Mouse (Mus musculus): ENCODE measurements around the gene Ptpn3.
A peak's percentile ranks its signal among the peaks of the same experiment; 100 is the strongest.

The Ptpn3 gene

DNA sequence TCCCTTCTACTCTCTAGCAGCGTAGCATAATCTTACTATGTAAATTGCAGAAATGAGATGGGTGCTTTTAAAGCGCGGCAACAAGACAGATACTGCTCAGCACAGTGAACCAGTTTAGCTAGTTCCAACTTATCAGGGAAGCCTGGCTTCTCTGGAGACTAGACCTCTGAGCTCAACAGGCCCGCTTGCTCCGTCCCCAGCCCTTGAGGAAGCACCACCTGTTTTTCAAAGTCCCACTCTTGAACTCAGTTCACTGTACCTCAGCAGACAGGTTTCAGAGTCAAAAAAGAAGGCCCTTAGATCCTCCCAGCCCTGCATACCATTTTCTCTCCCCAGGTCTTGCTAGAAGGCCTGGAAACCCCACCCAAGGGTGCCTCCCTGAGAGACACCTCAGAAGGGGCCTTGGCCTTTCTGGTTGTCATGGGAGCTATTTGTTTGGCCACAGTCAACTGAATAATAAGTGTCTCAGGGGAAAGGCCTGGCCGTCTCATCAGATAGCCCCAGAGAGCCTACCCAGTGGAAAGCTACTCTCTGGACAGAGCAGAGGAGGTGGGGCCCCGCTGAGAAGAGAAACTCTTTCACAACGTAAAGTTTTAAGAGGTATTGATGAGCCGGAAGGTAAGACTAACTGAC, 136.9 kb downstream of the Ptpn3 start:
- no peak for DNase-seq

DNA sequence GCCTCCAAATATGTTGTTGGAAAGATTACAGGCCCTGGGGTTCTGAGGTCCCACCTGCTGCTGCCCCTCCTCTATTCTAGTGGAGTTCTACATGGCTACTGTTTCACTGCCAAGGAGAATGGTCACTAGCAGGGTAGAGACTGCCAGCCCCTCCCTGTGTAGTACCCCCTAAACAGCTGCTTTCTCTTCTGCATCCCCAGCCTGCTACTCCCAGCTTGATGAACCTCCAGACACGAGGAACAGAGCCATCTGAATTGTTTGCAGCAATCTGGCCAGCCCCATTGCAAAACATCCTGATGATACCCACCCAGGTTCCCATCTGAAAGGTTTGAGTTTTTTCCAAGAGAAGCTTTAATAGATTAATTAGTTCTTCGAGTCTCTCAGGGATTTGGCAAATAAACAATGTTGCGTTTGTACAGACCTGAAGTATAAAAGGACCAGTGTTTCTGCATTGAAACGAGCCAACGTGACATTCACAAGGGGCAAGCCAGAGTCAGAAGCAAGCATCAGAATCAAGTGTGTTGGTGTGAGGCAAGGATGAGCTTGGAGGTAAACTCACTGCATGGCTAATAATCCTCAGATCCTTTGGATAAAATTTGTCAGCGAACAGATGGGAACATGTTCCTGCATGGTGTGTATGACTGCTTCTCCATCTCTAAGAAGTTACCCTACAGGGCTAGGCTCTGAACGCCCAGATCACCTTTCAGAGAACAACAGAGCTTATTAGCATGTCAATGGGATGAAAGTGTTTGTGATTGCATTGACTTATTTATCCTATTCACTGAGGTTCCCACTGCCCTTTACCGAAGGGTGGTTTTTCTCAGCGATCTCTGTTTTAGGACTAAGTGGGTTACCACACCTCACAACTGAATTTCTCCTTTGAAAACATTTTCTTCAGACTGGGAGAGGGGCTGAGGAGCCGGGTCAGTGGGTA, 138.6 kb downstream of the Ptpn3 start:
- DNase-seq, result no peak

DNA sequence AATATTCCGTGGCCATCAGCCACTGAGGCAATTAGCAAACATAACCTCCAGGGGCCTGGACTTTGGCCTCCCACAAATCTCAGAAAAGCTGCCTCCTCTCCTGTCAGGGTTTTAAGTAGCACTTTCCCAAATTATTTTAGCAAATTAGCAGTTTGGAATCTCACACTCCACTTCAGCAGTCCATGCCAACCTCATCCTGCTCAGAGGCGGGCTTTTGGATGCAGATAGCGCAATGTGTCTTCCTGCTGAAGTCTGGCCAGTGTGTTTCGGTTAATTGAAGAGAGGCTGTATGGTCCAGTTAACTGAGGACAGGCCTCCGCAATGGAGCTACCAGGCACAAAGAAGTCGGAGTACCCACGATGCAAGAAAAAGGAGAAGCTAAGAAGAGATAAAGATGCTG, 141.1 kb downstream of the Ptpn3 start:
- DNase-seq, result peak; percentile 21

DNA sequence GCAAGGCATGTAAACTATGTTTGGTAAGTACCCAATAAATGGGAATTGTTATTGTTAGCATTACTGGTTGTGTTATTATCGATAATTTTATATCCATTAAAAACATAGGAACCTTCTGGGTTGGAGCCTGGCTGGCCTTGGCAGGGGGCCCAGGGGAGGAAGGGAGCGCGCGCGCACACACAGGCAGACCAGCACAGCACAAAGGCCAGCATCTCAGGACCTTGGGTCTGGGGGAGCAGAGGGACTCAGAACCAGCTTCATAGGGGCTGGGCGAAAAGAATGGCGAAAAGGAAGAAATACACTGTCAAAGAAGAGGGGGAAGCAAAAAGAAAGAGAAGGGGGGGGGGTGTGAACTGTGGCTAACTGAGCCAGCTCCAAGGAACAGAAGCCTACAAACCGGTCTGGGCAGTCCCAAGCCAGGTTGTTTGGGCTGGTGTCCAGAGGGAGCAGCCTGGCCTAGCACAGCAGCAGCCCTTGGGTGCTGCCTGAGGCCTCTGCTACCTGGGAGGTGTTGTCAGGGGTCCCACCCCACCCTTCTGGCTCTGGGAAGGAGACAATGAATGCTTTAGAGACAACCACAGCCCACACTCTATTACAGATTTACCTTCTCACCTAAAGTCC, 145.0 kb downstream of the Ptpn3 start:
- DNase-seq, result peak; percentile 67

DNA sequence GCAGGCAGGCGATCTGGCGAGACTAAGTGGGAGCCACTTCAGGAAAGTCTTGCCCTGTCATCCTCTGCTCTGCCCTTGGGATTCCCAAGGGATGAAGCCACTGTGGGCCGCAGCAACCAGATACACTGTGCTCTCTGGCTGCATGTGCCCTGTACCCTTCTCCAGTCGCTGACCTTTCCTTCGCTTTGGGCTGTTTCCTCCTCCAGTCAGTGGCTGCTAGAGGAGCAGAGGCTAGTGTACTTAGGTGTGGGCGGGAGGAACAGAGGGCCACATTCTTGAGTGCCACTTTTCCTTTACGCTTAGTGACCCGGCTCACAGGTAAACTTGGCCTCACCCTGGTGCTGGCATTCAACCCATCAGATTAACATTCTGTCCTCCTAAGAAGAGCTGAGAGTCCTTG, 147.8 kb downstream of the Ptpn3 start:
- DNase-seq, result peak; percentile 32

DNA sequence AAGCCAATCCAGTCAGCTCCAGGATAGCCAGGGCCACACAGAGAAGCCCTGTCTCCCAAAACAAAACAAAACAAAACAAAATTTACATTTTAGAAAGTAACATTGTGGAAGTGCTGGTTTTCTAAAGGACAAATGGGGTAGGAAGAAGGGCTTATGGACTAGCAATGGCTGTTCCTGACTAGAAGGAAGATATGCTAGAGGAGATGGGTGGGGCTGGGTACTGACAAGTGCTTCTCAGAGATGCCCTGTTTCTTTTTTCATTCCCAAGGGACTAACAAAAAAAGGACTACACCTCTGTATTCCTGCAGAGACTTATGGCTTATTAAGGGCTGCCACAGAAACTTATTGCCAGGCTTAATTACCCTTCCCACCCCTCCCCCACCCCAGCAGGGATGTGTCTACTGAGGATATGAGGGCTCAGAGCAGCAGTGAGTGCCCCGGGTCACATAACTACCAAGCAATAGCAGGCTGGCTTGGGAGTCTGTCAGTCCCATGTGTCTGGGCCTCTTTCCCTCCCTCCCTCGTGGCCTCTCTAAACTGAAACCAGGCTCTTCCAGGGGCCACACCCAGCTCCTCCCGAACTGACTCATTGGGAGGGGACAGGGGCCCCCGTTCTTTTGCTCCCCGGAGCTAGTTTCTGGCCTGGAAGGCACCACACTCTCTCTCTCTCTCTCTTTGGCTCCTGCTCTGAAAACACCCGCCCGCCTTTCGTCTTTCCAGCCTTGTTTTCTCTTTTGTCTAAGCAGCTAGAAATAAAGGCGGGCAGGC, 148.4 kb downstream of the Ptpn3 start:
- DNase-seq, result peak; percentile 22

DNA sequence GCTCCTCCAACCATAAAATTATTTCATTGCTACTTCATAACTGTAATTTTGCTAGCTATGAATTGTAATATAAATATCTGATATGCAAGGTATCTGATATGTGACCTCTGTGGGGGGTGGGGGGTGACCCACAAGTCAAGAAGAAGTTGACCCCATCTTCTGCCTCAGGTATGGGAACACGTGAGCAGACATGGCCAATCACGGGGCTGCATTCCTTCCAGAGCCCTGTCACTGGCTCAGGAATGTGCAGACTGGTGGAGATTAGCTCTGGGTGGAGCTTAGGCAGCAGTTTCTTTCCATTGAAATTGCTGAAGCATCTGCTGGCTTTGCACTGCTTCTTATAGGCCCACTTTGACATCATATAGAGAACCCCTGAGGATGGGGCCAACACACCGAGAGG, 153.5 kb downstream of the Ptpn3 start:
- DNase-seq, result no peak

DNA sequence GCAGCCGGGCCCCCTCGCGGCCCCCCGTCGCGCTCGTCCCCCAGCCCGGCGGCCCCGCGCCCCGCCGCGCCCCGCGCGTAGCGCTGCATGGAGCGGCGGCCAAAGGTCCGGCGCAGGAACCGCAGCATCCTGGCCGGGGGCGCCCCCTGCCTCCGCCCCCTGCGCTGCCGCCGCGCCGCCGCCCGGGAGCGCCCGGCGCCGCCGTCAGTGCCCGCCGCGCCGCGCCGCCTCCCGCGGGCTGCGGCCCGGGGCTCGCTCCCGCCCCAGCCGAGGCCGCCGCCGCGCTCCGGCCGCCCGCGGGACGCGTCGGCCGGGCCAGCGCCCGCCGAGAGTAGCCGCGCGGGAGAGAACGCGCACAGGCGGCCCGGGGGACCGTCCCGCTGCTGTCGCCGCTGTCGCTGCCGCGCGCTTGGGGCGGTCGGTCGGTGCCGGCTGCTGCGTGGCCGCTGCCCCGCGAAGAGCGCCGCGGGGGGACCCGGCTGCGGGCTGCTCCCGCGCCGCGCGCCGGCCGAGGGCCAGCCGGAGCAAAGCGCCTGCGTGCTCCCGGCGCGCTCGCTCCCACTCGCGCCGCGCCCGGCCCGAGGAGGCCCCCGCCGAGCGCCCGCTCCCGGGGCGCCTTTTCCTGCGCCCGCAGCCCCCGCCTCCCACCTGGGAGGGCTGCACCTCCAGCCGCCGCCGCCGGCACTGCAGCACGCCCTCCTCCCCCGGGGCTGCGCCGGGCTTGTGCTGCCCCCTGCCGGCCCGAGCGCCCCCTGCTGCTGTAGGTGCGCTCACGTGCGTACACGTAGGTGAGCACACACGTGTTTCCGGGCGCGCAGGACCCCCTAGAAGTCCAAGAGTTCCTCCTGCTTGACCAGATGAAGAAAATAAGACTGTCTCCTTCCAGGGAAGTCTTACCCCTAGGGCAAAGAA, 158.4 kb downstream of the Ptpn3 start, which contains the start of gene Epb41l4b:
TSS of gene Epb41l4b (minus strand) at position 412 of the 912 bp plus-strand sequence.
- DNase-seq, result peak; percentile 89

DNA sequence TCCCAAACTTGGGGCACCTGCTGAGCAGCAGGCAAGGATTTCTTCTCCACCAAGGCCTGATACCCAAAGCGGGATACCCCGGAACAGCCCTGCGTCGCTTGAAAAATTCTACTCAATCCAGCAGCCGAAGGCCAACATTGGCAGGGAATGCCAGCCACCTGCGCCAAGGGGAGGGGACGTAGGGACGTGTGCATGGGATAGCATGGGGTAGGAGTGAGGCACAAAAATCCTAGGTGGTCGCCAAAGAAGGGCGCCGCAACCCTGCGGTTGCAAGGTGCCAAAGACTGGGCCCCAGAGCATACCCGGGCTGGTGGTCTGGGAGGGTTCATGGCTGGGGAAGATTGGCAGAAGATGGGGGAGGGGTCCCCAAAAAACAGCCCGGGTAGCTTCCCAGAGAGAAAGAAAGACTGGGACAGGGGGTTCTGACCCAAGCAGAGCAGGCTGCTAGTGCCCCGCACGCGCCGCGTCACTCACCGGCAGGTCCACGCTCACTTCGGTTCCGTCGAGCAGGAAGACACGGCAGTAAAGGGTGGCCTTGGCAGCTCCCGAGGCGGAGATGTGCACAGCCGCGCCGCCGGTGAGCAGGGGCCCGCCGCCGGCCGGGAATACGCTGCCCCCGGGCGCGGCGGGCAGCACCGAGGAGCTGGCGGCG, 159.1 kb downstream of the Ptpn3 start:
- peak; percentile 37 for DNase-seq

DNA sequence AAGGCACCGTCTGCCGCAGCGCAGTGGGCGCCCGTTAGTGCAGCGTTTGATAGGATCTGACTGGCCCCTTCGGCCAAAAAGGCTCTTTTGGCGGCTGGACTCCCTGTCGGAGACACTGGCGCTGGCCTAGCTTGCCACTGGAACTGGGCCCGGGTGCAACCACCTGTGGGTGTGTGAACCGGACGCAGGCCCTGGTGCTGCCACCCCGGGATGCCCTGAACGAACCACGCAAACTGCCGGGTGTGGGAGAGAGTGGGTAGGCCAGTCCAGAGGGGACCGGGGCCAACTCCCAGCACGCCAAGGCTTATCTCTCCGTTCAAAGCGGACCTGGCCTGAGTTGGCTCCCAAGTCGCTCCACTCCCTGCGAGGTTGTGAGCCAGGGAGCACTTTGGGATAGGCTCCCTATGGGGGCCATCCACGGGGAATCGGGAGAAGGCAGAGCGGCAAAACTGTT, 159.7 kb downstream of the Ptpn3 start:
- DNase-seq, result peak; percentile 33

DNA sequence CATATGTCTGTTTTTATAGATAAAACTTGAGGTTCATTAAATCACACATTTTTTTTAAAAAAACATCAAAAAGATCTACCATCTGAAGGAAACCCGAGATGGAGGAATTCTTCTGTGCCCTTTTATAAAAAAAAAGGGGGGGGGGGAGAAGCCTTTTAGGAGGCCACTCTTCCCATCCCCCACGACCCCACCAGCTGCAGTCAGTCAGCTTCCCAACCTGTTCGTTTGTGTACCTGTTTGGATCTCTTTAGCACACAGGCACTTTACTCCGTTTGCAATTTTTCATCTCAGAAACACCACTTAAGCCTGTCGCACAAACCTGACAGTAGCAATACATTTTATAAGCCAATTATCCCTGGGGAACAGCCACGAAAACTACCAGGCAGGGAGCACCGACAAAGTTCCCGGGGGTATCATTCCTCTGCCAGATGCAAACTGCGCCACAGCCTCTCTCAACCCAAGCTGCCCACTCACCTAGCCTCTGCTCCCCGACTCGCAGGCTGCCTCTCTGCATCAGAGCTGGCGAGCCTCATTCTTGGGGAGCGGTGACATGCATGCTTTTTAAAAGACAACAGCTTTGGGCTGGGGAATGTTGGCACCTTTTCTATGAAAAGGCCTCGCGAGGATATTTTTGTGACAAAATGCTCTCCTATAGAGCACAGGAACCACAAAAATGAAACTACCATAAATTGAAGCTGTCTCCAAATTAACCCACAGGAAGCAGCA, 160.5 kb downstream of the Ptpn3 start:
- no peak for DNase-seq
